Mouse (Mus musculus) midbrain, embryonic 16.5 days (tissue): Measurements from ENCODE around the gene Hoxd11. TPM values are rescaled to one million over a fixed set of nuclear protein-coding genes. Genes with fewer than 3 reads are reported as not detected.

Experiments
- ATAC-seq: fragments of 200-750 bp; cut with Nextera tagmentation; 2 replicates; pipeline ENCODE4 v1.8.0; 2017; ENCODE audit warnings: moderate TSS enrichment
- H3K27ac ChIP-seq: fragments of 300-500 bp; sonication (generic); 2 replicates; pipeline ENCODE4 v1.5.1; 2014; ENCODE audit warnings: mild to moderate bottlenecking, low read length, mixed read lengths
- H3K27me3 ChIP-seq: fragments of 300-500 bp; sonication (generic); 2 replicates; pipeline ENCODE4 v1.6.1; 2014; ENCODE audit warnings: low read depth, low read length, mixed read lengths; ENCODE audit not compliant: control insufficient read depth, insufficient read depth
- H3K36me3 ChIP-seq: fragments of 300-500 bp; sonication (generic); 2 replicates; pipeline ENCODE4 v1.6.1; 2014; ENCODE audit warnings: mild to moderate bottlenecking, low read length, moderate library complexity, mixed read lengths; ENCODE audit not compliant: control insufficient read depth, insufficient read depth
- H3K4me1 ChIP-seq: fragments of 300-500 bp; sonication (generic); 2 replicates; pipeline ENCODE4 v1.6.1; 2014; ENCODE audit warnings: mild to moderate bottlenecking, low read length, mixed read lengths; ENCODE audit not compliant: control insufficient read depth, insufficient read depth
- H3K4me2 ChIP-seq: fragments of 300-500 bp; sonication (generic); 2 replicates; pipeline ENCODE4 v1.6.1; 2014; ENCODE audit warnings: mild to moderate bottlenecking, low read length, mixed read lengths
- H3K4me3 ChIP-seq: fragments of 300-500 bp; sonication (generic); 2 replicates; pipeline ENCODE4 v1.5.1; 2014; ENCODE audit warnings: low read depth, mild to moderate bottlenecking, low read length, moderate library complexity, mixed read lengths
- H3K9ac ChIP-seq: fragments of 300-500 bp; sonication (generic); 2 replicates; pipeline ENCODE4 v1.6.1; 2014; ENCODE audit warnings: low read depth, low read length, mixed read lengths
- H3K9me3 ChIP-seq: fragments of 300-500 bp; sonication (generic); replicated peaks from 2 replicates; pipeline ENCODE4 v1.6.1; 2014; ENCODE audit warnings: mild to moderate bottlenecking, low read length, mixed read lengths; ENCODE audit not compliant: control insufficient read depth, poor library complexity, severe bottlenecking
- WGBS: fragments of 180-500 bp; shearing (Covaris S2); extraction: QIAGEN DNeasy Blood & Tissue Kit; methylation state at CpG from one replicate; pipeline ENCODE4 v1.1.7; 2014; 5-methylcytosine and 5-hydroxymethylcytosine counted together
- polyA plus RNA-seq: library from polyadenylated mRNA; unstranded; fragments of >200 nt; fragmentation: Nextera tagmentation; extraction: Ambion mirVana; gene quantifications from 2 replicates; pipeline ENCODE4 v1.2.1, GENCODE M21; 2015

Hoxd11 gene
- polyA plus RNA-seq, 1 experiment from 2014 or later = not detected

DNA sequence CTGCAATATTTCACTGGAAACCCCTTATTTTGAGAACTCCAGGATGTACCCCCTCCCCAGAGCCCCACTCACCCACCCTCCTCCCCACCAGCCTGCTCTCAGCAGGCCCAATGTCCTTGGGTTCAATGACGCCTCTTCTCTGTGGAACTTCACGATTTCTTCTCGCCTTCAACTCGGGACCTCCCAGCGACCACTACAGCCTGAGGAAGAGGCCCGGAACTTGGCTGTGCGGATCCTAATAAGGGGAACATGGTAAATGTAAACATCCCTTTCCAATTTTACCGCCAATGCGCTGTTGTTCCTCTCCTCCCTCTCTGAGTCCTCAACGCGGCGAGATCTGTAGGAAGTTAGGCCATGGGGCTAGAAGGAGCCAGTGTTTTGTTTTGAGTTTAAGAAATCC is 4.7 kb downstream of the Hoxd11 start:
- H3K36me3 ChIP-seq = no peaks in the 10 kb centered on the region
- H3K27ac ChIP-seq = no peak overlapping the region
- no peak overlapping the region for H3K4me3 ChIP-seq
- H3K4me2 ChIP-seq = no peak overlapping the region
- ATAC-seq = no peak
- H3K9ac ChIP-seq = no peak overlapping the region
- H3K9me3 ChIP-seq = no peaks in the 10 kb centered on the region
- H3K27me3 ChIP-seq = peaks cover 87% of the 10 kb centered on the region
- under 1% methylated on average over 12 of the region's 12 CpGs for WGBS
- 0 out of 2 replicates have a peak, but pooled peaks cover 6% of the 10 kb centered on the region for H3K4me1 ChIP-seq

DNA sequence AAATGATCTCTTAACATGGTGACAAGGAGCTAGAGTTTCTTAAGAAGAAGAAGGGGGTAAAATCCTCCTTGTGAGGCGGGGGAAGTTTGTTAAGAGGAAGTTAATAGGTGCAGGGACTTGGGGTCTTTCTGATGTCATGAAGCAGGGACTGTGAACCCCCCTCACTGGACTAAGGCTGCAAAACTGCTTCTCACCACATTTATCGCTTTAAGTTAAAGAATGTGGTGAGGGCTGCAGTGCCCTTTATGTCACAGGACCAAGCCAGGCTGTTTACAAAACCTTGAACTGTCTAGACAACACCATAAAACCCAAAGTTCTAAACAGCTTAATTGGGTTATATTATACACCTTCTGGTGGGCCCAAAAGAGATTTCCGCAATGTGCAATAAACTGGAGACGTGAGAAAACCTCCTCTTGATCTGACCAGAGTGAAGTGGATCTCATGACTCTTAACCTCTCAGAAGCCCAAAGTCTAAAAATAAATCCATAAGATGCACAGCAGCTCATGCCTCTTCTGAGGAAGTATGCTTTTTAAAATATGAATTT is 5.8 kb downstream of the Hoxd11 start:
- 8% methylated on average over 4 of the region's 4 CpGs for WGBS
- H3K36me3 ChIP-seq = no peaks in the 10 kb centered on the region
- H3K27ac ChIP-seq = no peak overlapping the region
- ATAC-seq = no peak
- no peak overlapping the region for H3K9ac ChIP-seq
- H3K9me3 ChIP-seq = no peaks in the 10 kb centered on the region
- no peak overlapping the region for H3K4me3 ChIP-seq
- H3K4me1 ChIP-seq = 0 out of 2 replicates have a peak, but pooled peaks cover 6% of the 10 kb centered on the region
- H3K4me2 ChIP-seq = no peak overlapping the region
- H3K27me3 ChIP-seq = peaks cover 85% of the 10 kb centered on the region

DNA sequence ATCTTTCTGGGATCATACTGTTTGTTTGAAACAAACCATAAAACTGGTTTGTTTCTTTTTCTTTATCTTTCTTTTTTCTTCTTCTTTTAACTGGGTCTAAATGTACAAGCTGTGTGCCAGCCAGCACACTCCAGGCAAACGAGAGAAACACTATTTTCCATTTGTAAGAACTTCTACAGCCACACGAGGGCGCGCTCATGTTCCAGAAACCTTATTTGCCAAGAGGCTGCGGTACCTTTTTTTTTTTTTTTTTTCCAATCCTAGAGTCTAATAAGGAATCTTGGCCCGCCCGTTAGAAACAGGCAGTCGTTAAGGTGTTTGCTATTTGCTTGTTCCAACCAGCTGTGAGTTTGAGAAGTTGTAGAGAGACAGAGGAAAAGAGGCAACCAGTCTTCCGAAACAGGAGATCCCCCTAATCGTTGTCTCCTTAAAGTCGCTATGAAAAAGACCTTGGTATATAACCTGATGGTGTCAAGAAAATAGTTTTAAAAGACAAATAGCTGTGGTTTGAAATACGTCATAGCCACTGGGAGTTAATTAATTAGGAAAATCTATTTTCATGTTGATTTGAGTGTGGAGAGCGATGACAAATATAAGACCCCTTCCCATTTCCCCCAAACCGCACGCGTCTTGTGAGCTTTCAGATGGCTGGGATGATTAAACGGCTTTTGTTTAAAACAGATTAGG is 7.1 kb downstream of the Hoxd11 start:
- no peaks in the 10 kb centered on the region for H3K9me3 ChIP-seq

DNA sequence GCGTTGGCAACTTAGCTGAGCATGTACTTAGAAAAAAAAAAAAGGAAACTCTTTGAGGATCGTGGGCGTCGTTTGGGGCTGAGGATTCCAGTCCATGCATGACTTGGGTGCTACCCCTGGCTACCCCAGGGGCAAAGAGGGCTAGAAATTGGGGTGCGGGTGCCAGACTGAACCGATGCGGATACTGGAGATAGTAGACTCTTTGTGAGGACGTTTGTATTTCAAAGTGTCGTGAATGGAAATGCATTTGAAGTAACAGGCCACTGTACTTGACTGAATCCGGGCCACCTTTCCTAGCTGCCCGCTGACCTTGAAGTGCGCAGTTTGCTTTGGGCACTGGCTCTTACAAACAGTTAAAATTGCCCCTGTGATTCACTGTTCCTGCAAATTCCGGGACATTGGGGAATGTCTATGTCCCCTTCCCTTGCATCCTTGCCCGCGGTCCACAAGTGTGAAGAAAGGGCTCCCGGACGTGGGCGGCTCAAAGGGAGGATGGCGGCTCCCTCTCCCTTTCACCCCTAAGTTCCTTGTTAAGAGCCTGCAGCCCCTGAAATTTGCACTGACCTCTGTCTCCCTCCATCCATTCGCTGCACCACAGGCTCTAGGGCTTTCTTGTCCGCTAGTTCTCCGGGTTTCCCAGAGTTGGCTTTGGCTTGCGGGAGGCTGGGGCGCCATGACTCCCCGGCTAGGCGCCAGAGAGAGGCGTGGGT is 7.8 kb downstream of the Hoxd11 start:
- Histone ChIP-seq H3K4me1 (0 out of 2 replicates have a peak, but pooled peaks cover 3% of the 10 kb centered on the region), H3K9me3 (no peaks in the 10 kb centered on the region), H3K4me3 (no peak overlapping the region), H3K36me3 (no peaks in the 10 kb centered on the region), H3K27me3 (peaks cover 79% of the 10 kb centered on the region), H3K9ac (no peak overlapping the region), H3K4me2 (no peak overlapping the region), H3K27ac (no peak overlapping the region)
- no peak for ATAC-seq
- WGBS = 2% methylated on average over 27 of the region's 27 CpGs

More for the DNA sequence above, 7.1 kb downstream of the Hoxd11 start:
- Histone ChIP-seq H3K4me2 (no peak overlapping the region), H3K36me3 (no peaks in the 10 kb centered on the region), H3K4me1 (0 out of 2 replicates have a peak, but pooled peaks cover 6% of the 10 kb centered on the region), H3K9ac (no peak overlapping the region), H3K4me3 (no peak overlapping the region), H3K27me3 (peaks cover 80% of the 10 kb centered on the region), H3K27ac (no peak overlapping the region)
- ATAC-seq = no peak
- WGBS = 3% methylated on average over 17 of the region's 17 CpGs

DNA sequence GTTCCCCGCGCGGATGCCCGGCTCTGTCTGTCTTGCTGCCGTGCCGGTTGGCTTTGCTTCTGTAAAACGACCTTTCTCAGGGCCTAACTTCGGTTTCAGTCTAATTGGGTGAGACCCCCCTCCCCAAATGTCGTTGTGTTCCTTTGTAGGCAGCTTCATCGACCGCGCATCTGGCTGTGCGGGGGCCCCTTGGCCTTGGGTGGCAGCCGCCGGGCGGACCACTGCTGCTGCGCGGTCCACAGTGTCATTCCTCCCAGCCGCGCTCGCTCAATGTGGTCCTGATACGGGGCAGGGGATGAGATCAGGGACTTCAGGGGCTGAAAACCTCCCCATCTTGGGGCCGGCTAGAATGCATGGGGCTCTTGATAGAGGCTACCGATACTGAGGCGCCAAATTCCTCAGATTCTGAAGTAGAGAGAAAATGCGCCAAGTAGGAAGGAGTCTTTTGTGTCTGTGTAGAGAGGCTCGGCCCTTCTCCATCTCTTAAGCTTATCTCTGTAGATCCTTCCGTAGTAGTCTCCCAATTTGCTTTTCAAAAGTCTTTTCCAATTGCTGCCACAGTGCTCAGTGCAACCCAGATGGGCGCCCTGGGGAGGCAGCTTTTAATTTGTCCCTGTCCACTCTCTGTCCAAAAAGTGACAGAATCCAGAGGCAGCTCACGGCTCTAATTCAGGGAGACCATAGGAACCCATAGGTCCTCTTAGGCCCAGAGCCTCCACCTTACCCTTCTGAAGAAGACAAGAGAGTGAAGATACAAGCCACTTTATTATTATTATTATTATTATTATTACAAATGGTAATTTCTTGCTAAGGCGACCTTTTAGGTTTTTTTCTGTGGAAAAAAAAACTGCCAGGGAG is 8.6 kb downstream of the Hoxd11 start:
- Histone ChIP-seq H3K9ac (no peak overlapping the region), H3K4me2 (no peak overlapping the region), H3K9me3 (no peaks in the 10 kb centered on the region), H3K4me1 (no peaks in the 10 kb centered on the region), H3K27ac (no peak overlapping the region), H3K27me3 (peaks cover 79% of the 10 kb centered on the region), H3K4me3 (no peak overlapping the region), H3K36me3 (no peaks in the 10 kb centered on the region)
- WGBS = under 1% methylated on average over 31 of the region's 31 CpGs
- no peak for ATAC-seq

DNA sequence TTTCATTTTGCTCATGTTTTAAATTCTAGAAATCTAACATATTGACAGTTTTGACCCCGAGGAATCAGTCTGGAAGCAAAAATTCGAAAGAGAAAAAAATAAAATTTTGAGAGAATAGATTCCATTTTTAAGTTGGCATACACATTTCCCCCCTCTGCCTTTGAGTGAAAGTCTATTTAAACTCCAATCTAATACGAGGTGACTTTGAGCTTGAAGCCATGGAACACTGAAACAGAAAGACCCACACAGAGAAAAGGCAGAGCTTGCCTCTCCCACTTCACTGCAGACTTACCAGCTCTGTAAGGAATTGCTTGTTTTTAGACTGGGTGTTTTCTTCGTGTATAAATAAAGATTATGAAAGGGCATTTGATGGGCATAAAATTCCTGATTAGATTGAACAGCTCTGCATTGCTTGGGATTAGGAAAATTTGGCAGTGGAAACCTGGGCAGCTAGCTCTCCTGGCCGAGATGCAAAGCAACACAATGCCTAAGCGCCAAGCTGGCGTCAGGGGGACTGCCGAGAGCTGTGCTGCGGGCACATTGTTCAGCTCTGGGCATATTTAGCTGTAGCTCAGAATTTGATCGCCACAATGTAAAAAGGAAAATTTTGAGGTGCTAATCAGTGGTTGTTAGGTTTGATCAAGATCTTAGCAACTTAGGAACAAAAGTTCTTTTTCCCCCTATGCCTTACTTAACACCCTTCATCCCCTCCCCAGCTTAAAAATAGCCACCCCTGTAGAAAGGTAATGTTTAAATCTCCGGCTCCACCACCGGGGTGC is 9.6 kb downstream of the Hoxd11 start:
- no peak for ATAC-seq
- H3K9me3 ChIP-seq = no peaks in the 10 kb centered on the region
- H3K27me3 ChIP-seq = peaks cover 79% of the 10 kb centered on the region
- no peak overlapping the region for H3K27ac ChIP-seq
- H3K36me3 ChIP-seq = no peaks in the 10 kb centered on the region
- 4% methylated on average over 12 of the region's 12 CpGs for WGBS
- H3K4me2 ChIP-seq = no peak overlapping the region
- no peak overlapping the region for H3K4me3 ChIP-seq
- no peaks in the 10 kb centered on the region for H3K4me1 ChIP-seq
- no peak overlapping the region for H3K9ac ChIP-seq

DNA sequence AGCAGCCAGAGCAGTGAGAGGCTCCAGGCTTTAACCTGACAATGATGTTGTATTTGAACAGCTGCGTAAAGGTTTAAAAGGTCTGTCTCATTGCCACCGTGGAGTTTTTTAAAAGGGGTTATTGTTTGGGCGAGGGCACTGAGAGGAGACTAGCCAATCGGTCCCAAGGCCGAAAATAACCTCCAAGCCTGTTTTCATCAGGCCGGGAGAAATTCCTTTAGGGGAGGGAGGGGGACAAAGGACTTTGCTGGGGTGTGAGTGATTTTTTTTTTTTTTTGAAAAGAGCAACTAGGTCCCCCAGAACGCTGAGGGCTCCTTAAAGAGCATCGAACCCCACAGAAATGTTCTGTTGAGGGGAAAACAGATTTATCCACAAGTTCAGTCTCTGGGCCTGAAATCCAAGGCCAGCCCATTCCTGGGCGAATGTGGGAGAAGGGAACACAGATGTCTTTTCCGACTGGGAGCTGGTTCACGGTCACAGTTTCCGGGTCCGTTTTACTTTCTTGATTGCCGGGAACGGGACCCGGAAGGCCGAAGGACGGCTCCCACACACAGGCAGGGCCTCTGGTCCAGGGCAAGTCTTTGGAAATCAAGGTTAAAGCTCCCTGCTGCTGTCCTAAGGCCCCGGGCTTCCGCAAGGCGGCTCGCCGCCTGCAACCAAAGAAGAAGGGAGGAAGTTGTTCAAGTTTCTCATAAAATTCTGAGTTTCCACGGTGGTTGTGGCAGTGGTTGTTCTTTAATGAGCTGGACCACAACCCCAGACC is 10.4 kb downstream of the Hoxd11 start:
- no peak overlapping the region for H3K27ac ChIP-seq
- no peaks in the 10 kb centered on the region for H3K9me3 ChIP-seq
- H3K4me1 ChIP-seq = no peaks in the 10 kb centered on the region
- ATAC-seq = no peak
- no peaks in the 10 kb centered on the region for H3K36me3 ChIP-seq
- no peak overlapping the region for H3K9ac ChIP-seq
- H3K4me3 ChIP-seq = no peak overlapping the region
- under 1% methylated on average over 24 of the region's 24 CpGs for WGBS
- H3K4me2 ChIP-seq = no peak overlapping the region
- peaks cover 79% of the 10 kb centered on the region for H3K27me3 ChIP-seq

DNA sequence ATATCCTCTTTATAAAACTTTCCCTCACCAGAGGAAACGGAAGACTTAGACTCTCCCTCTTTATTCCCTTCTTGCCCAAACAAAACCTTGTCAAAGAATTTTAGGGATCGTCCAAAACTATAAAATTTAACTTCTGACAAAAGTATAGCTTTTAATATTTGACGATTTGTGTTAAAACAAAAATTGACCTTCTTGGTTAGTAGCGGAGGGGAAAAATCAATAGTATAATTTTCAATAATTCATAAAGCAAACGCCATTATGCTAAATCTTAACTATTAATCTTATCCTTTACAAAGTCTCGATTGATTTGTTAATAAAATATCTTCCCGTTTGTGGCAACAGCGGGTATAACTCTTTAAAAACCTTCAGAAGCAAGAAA is 11.0 kb downstream of the Hoxd11 start:
- Histone ChIP-seq H3K36me3 (no peaks in the 10 kb centered on the region), H3K27ac (no peak overlapping the region), H3K9me3 (no peaks in the 10 kb centered on the region), H3K4me1 (no peaks in the 10 kb centered on the region), H3K4me2 (no peak overlapping the region), H3K9ac (no peak overlapping the region), H3K4me3 (no peak overlapping the region), H3K27me3 (peaks cover 79% of the 10 kb centered on the region)
- ATAC-seq = no peak
- WGBS = 9% methylated on average over 8 of the region's 8 CpGs
